Mouse (Mus musculus): Measurements from ENCODE around the gene Ppil6. TPM values are rescaled to one million over a fixed set of nuclear protein-coding genes. Genes with fewer than 3 reads are reported as not detected.

Gene Ppil6
- polyA plus RNA-seq, 1 experiment from 2014 or later: 3.3 TPM

GRCm38 (mm10) chr10:41550711-41551110 lies 60.5 kb downstream of the Ppil6 start:
- no peaks in the 10 kb centered on the region for H3K36me3 ChIP-seq (ENCODE audit: insufficient read depth, low read length)
- H3K9me3 ChIP-seq (replicated peaks; ENCODE audit: low read length): 0 out of 2 replicates have a peak, but pooled peaks cover 4% of the 10 kb centered on the region
- no peak overlapping the region for H3K4me2 ChIP-seq (ENCODE audit: low read length)
- no peaks in the 10 kb centered on the region for H3K27me3 ChIP-seq (ENCODE audit: insufficient read depth, low read length)
- no peak for TF ChIP-seq CTCF (IDR thresholded peaks at IDR 0.05; ENCODE audit: low read depth)
- ATAC-seq (replicated peaks; ENCODE audit: low FRiP score, low read depth) (no peak), DNase-seq (ENCODE audit: low spot score) (peak; percentile 28)
- 75% methylated on average over 7 of the region's 7 CpGs for WGBS
- no peak overlapping the region for H3K9ac ChIP-seq (ENCODE audit: low read depth, low read length)
- H3K4me1 ChIP-seq (replicated peaks; ENCODE audit: insufficient read depth, low read length): 0 out of 2 replicates have a peak, but pooled peaks cover 11% of the 10 kb centered on the region
- H3K4me3 ChIP-seq (replicated peaks; ENCODE audit: low read depth, low read length): no peak overlapping the region
- no peak overlapping the region for H3K27ac ChIP-seq

GRCm38 (mm10) chr10:41552319-41552718 lies 62.1 kb downstream of the Ppil6 start:
- H3K4me3 ChIP-seq (replicated peaks; ENCODE audit: low read depth, low read length): no peak overlapping the region
- WGBS: 50% methylated on average over 3 of the region's 3 CpGs
- ATAC-seq (replicated peaks; ENCODE audit: low FRiP score, low read depth) (no peak), DNase-seq (ENCODE audit: low spot score) (no peak)
- H3K9ac ChIP-seq (ENCODE audit: low read depth, low read length): no peak overlapping the region
- H3K36me3 ChIP-seq (ENCODE audit: insufficient read depth, low read length): no peaks in the 10 kb centered on the region
- no peaks in the 10 kb centered on the region for H3K27me3 ChIP-seq (ENCODE audit: insufficient read depth, low read length)
- 0 out of 2 replicates have a peak, but pooled peaks cover 11% of the 10 kb centered on the region for H3K4me1 ChIP-seq (replicated peaks; ENCODE audit: insufficient read depth, low read length)
- H3K4me2 ChIP-seq (ENCODE audit: low read length): no peak overlapping the region
- H3K9me3 ChIP-seq (replicated peaks; ENCODE audit: low read length): 0 out of 2 replicates have a peak, but pooled peaks cover 4% of the 10 kb centered on the region
- no peak for TF ChIP-seq CTCF (IDR thresholded peaks at IDR 0.05; ENCODE audit: low read depth)
- peak overlapping the region; percentile 75 for H3K27ac ChIP-seq

- 0 out of 2 replicates have a peak, but pooled peaks cover 4% of the 10 kb centered on the region for H3K9me3 ChIP-seq (replicated peaks; ENCODE audit: low read length)
- H3K9ac ChIP-seq (ENCODE audit: low read depth, low read length): no peak overlapping the region
- H3K27ac ChIP-seq: peak overlapping the region; percentile 76
- no peaks in the 10 kb centered on the region for H3K36me3 ChIP-seq (ENCODE audit: insufficient read depth, low read length)
- H3K4me1 ChIP-seq (replicated peaks; ENCODE audit: insufficient read depth, low read length): 0 out of 2 replicates have a peak, but pooled peaks cover 11% of the 10 kb centered on the region
- ATAC-seq (replicated peaks; ENCODE audit: low FRiP score, low read depth): peak; percentile 92
- no peak overlapping the region for H3K4me3 ChIP-seq (replicated peaks; ENCODE audit: low read depth, low read length)
- no peaks in the 10 kb centered on the region for H3K27me3 ChIP-seq (ENCODE audit: insufficient read depth, low read length)
- WGBS: 38% methylated on average over 14 of the region's 14 CpGs
- no peak for TF ChIP-seq CTCF (IDR thresholded peaks at IDR 0.05; ENCODE audit: low read depth)
- peak; percentile 65 for DNase-seq (ENCODE audit: low spot score)
- H3K4me2 ChIP-seq (ENCODE audit: low read length): no peak overlapping the region
Observed at GRCm38 (mm10) chr10:41552847-41553589, 62.8 kb downstream of the Ppil6 start.

DNA sequence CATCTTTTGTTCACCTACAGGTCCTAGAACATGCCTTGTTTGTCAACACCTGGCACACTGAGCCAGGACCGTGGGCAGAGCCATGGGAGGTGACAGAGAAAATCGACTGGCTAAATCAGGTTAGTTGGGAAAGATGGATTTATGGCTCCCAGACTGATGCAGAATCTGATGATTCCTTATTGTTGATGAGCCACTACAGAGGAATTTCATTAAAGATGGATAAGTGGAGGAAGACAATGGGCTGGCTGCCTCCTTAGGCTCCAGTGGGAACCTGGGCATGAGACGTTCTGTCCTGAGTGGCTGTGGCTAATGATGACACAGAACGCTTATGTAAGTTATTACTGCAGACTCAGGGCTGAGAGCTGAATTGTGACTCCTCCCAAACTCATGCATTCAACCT lies 63.5 kb downstream of the Ppil6 start:
- Histone ChIP-seq H3K4me3 (replicated peaks; ENCODE audit: low read depth, low read length) (no peak overlapping the region), H3K9ac (ENCODE audit: low read depth, low read length) (no peak overlapping the region), H3K9me3 (replicated peaks; ENCODE audit: low read length) (0 out of 2 replicates have a peak, but pooled peaks cover 4% of the 10 kb centered on the region), H3K27ac (no peak overlapping the region), H3K4me2 (ENCODE audit: low read length) (no peak overlapping the region), H3K27me3 (ENCODE audit: insufficient read depth, low read length) (no peaks in the 10 kb centered on the region), H3K4me1 (replicated peaks; ENCODE audit: insufficient read depth, low read length) (0 out of 2 replicates have a peak, but pooled peaks cover 11% of the 10 kb centered on the region), H3K36me3 (ENCODE audit: insufficient read depth, low read length) (no peaks in the 10 kb centered on the region)
- DNase-seq (ENCODE audit: low spot score): no peak
- no peak for TF ChIP-seq CTCF (IDR thresholded peaks at IDR 0.05; ENCODE audit: low read depth)
- ATAC-seq (replicated peaks; ENCODE audit: low FRiP score, low read depth): no peak
- WGBS: 60% methylated on average over 4 of the region's 4 CpGs

DNA sequence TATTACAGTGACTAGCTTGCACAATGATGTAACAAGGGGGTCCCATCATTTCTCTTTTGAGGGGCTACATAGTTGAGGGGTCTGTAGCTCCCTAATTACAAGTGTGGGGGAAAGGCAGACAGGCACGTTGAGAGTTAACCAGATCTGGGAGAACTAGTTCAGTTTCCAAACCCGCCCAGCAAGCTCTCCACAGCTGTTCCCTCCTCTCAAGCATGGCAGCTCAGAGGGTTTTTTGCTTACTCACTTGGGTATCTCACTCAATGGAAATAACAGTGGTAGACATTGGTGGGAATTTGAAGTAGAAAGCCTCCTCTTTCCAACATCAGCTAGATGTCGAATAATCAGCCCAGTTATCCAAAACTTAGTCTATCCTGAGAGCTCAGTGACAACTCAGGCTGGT lies 64.8 kb downstream of the Ppil6 start:
- ATAC-seq (replicated peaks; ENCODE audit: low FRiP score, low read depth) (no peak), DNase-seq (ENCODE audit: low spot score) (no peak)
- H3K27me3 ChIP-seq (ENCODE audit: insufficient read depth, low read length): no peaks in the 10 kb centered on the region
- no peaks in the 10 kb centered on the region for H3K9me3 ChIP-seq (replicated peaks; ENCODE audit: low read length)
- H3K4me3 ChIP-seq (replicated peaks; ENCODE audit: low read depth, low read length): no peak overlapping the region
- WGBS: 81% methylated on average over 3 of the region's 3 CpGs
- TF ChIP-seq CTCF (IDR thresholded peaks at IDR 0.05; ENCODE audit: low read depth): no peak
- no peak overlapping the region for H3K9ac ChIP-seq (ENCODE audit: low read depth, low read length)
- H3K4me1 ChIP-seq (replicated peaks; ENCODE audit: insufficient read depth, low read length): 0 out of 2 replicates have a peak, but pooled peaks cover 11% of the 10 kb centered on the region
- no peak overlapping the region for H3K4me2 ChIP-seq (ENCODE audit: low read length)
- no peaks in the 10 kb centered on the region for H3K36me3 ChIP-seq (ENCODE audit: insufficient read depth, low read length)
- H3K27ac ChIP-seq: no peak overlapping the region

DNA sequence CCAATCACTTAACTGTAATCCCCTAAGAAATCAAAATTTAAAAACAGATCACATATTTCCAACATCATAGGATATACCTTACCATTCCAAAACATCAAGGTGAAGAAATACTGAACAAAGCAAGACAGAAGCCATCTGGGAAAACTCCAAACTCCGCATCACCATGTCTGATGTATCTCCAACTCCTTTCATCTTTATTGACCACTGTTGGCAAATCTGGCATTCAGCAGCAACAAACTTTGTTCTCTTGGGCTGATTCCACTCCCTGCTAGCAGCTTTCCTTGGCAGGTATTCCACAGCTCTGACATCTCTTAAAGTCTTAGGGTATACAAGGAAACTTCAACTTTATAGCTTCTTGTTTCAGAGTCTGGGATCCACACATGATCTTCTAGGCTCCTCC lies 68.2 kb downstream of the Ppil6 start:
- WGBS: 93% methylated on average over 1 of the region's 1 CpGs
- Histone ChIP-seq H3K9me3 (replicated peaks; ENCODE audit: low read length) (no peaks in the 10 kb centered on the region), H3K27ac (no peak overlapping the region)

More for the DNA sequence above, 68.2 kb downstream of the Ppil6 start:
- 0 out of 2 replicates have a peak, but pooled peaks cover 6% of the 10 kb centered on the region for H3K4me1 ChIP-seq (replicated peaks; ENCODE audit: insufficient read depth, low read length)
- H3K36me3 ChIP-seq (ENCODE audit: insufficient read depth, low read length): no peaks in the 10 kb centered on the region
- no peak for TF ChIP-seq CTCF (IDR thresholded peaks at IDR 0.05; ENCODE audit: low read depth)
- DNase-seq (ENCODE audit: low spot score): no peak
- no peak for ATAC-seq (replicated peaks; ENCODE audit: low FRiP score, low read depth)
- H3K9ac ChIP-seq (ENCODE audit: low read depth, low read length): no peak overlapping the region
- H3K4me3 ChIP-seq (replicated peaks; ENCODE audit: low read depth, low read length): no peak overlapping the region
- no peaks in the 10 kb centered on the region for H3K27me3 ChIP-seq (ENCODE audit: insufficient read depth, low read length)
- no peak overlapping the region for H3K4me2 ChIP-seq (ENCODE audit: low read length)
